Mouse (Mus musculus) layer of hippocampus, adult 2 months (tissue): ENCODE data around the gene Caskin2. TPM values are rescaled to one million over a fixed set of nuclear protein-coding genes. Genes with fewer than 3 reads are reported as not detected.

Experiments
- DNase-seq, 2 experiments: peaks; one replicate each; pipeline ENCODE4 v3.0.0; 2022; ENCODE audit warnings: low spot score in 2 of 2
- H3K27ac ChIP-seq: fragments of 200-600 bp; 2 replicates; pipeline ENCODE4 v1.8.1; 2022
- H3K4me3 ChIP-seq: fragments of 200-600 bp; 2 replicates; pipeline ENCODE4 v1.8.1; 2022; ENCODE audit warnings: mild to moderate bottlenecking
- CTCF ChIP-seq: fragments of 200-600 bp; conservative IDR thresholded peaks from 2 replicates; pipeline ENCODE4 v1.8.1; 2022; ENCODE audit warnings: antibody characterized with exemption, mild to moderate bottlenecking, moderate library complexity
- total RNA-seq, 2 experiments: library from RNA; stranded (reverse); gene quantifications; 2 replicates each; pipeline ENCODE4 v1.2.3; 2021

Gene Caskin2
- total RNA-seq, 2 experiments from 2014 or later, result 17.7 to 19.7 TPM

GRCm38 (mm10) chr11:115780141-115781070, 33.0 kb downstream of the Caskin2 start:
- TF ChIP-seq CTCF, result no peak
- Histone ChIP-seq H3K27ac (peak overlapping the region; percentile 87), H3K4me3 (peak overlapping the region; percentile 53)

GRCm38 (mm10) chr11:115779038-115779571, 34.3 kb downstream of the Caskin2 start:
- TF ChIP-seq CTCF, result no peak
- Histone ChIP-seq H3K27ac (peak overlapping the region; percentile 87), H3K4me3 (no peak overlapping the region)
- peak; percentile 52 to 79 for DNase-seq

More at GRCm38 (mm10) chr11:115780141-115781070, 33.0 kb downstream of the Caskin2 start:
- peak; percentile 55 to 67 for DNase-seq

GRCm38 (mm10) chr11:115777487-115778335, 35.7 kb downstream of the Caskin2 start:
- DNase-seq, result no peak
- no peak for TF ChIP-seq CTCF
- no peak overlapping the region for H3K4me3 ChIP-seq
- peak overlapping the region; percentile 5; the same call in 1 of the 2 replicates for H3K27ac ChIP-seq

GRCm38 (mm10) chr11:115776954-115777353, 36.5 kb downstream of the Caskin2 start:
- Histone ChIP-seq H3K4me3 (no peak overlapping the region), H3K27ac (no peak overlapping the region)
- no peak for TF ChIP-seq CTCF
- DNase-seq, result no peak

GRCm38 (mm10) chr11:115775821-115776665, 37.4 kb downstream of the Caskin2 start:
- peak overlapping the region; percentile 52 for H3K27ac ChIP-seq
- DNase-seq, result no peak
- no peak overlapping the region for H3K4me3 ChIP-seq
- no peak for TF ChIP-seq CTCF

GRCm38 (mm10) chr11:115774653-115775052, 38.8 kb downstream of the Caskin2 start:
- no peak for TF ChIP-seq CTCF

GRCm38 (mm10) chr11:115768896-115769295, 44.5 kb downstream of the Caskin2 start:
- TF ChIP-seq CTCF, result no peak
- Histone ChIP-seq H3K27ac (no peak overlapping the region), H3K4me3 (no peak overlapping the region)
- DNase-seq, result no peak

More at GRCm38 (mm10) chr11:115774653-115775052, 38.8 kb downstream of the Caskin2 start:
- no peak for DNase-seq
- Histone ChIP-seq H3K27ac (no peak overlapping the region), H3K4me3 (no peak overlapping the region)

GRCm38 (mm10) chr11:115766981-115767380, 46.5 kb downstream of the Caskin2 start:
- peak overlapping the region; percentile 99; the same call in 1 of the 2 replicates for H3K27ac ChIP-seq
- peak overlapping the region; percentile 71 for H3K4me3 ChIP-seq
- DNase-seq, result no peak
- TF ChIP-seq CTCF, result no peak

- no peak for TF ChIP-seq CTCF
- H3K4me3 ChIP-seq, result peak overlapping the region; percentile 71
- H3K27ac ChIP-seq, result peak overlapping the region; percentile 99
- DNase-seq, result no peak
Observed at GRCm38 (mm10) chr11:115766356-115766943, 47.0 kb downstream of the Caskin2 start.

- peak in 1 of 2 experiments; percentile 49 for DNase-seq
- peak overlapping the region; percentile 99 for H3K27ac ChIP-seq
- peak overlapping the region; percentile 71 for H3K4me3 ChIP-seq
- peak; percentile 68 for TF ChIP-seq CTCF
Observed at GRCm38 (mm10) chr11:115765607-115766141, 47.8 kb downstream of the Caskin2 start.

GRCm38 (mm10) chr11:115765103-115765606, 48.3 kb downstream of the Caskin2 start, which contains the start of gene Tmem94:
Gene Tmem94, plus strand, starts transcription at chr11:115765433.
- peak within 1 kb of the TSS; percentile 71 for H3K4me3 ChIP-seq
- no peak for TF ChIP-seq CTCF
- peak; percentile 97 to 99 for DNase-seq

More at GRCm38 (mm10) chr11:115765103-115765606, 48.3 kb downstream of the Caskin2 start, which contains the start of gene Tmem94:
- peak within 1 kb of the TSS; percentile 99 for H3K27ac ChIP-seq
